Mouse (Mus musculus) cortical plate, adult 2 months (tissue): ENCODE measurements around the gene Trib2. TPM values are rescaled to one million over a fixed set of nuclear protein-coding genes. Genes with fewer than 3 reads are reported as not detected.

Experiments used
- H3K27ac ChIP-seq: fragments of 200-500 bp; 2 replicates; pipeline ENCODE4 v1.5.1; 2012; ENCODE audit warnings: low read length, control low read depth, inconsistent platforms; ENCODE audit not compliant: insufficient read depth
- H3K4me1 ChIP-seq: fragments of 200-500 bp; 2 replicates; pipeline ENCODE4 v1.6.1; 2011; ENCODE audit warnings: low read length; ENCODE audit not compliant: control insufficient read depth, insufficient read depth
- H3K4me3 ChIP-seq: fragments of 200-500 bp; 2 replicates; pipeline ENCODE4 v1.5.1; 2011; ENCODE audit warnings: mild to moderate bottlenecking, low read length, control low read depth; ENCODE audit not compliant: insufficient read depth
- CTCF ChIP-seq: fragments of 200-500 bp; IDR thresholded peaks from 2 replicates; pipeline ENCODE4 v1.5.1; 2011; ENCODE audit warnings: mild to moderate bottlenecking, control low read depth, low read length; ENCODE audit not compliant: insufficient read depth; ENCODE audit errors: extremely low read depth
- POLR2A ChIP-seq: fragments of 200-500 bp; IDR thresholded peaks from 2 replicates; pipeline ENCODE4 v1.6.1; 2011; ENCODE audit warnings: mild to moderate bottlenecking, low read length, control low read depth; ENCODE audit not compliant: insufficient read depth; ENCODE audit errors: extremely low read depth
- polyA plus RNA-seq: library from polyadenylated mRNA; depleted of rRNA; stranded (reverse); fragments of >200 nt; gene quantifications from 2 replicates; pipeline ENCODE4 v1.2.3, GENCODE M21; 2012

Gene Trib2
- polyA plus RNA-seq, 1 experiment: 27.4 TPM

DNA sequence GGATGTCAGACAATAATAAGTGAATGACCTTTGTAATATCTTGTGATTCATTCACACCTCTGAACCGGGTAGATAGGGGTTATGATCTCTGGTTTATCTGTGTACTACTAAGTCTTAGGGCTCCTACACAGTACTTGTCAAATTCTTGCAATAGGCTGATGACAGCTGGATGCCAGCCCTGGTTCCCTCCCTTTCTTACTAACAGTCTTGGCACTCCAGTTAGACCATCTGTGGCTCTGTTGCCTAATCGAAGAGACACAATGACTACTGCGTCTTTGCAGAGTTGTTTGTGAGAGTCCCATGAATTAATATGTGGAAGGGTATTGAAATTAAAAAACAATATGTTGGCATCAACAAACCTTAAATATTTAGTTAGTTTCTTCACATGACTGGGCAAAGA, 48.2 kb downstream of the Trib2 start:
- Histone ChIP-seq H3K4me3 (no peak overlapping the region), H3K27ac (no peak overlapping the region), H3K4me1 (no peaks in the 10 kb centered on the region; the same call in 1 of the 2 replicates)
- TF ChIP-seq CTCF (no peak), POLR2A (no peak)

DNA sequence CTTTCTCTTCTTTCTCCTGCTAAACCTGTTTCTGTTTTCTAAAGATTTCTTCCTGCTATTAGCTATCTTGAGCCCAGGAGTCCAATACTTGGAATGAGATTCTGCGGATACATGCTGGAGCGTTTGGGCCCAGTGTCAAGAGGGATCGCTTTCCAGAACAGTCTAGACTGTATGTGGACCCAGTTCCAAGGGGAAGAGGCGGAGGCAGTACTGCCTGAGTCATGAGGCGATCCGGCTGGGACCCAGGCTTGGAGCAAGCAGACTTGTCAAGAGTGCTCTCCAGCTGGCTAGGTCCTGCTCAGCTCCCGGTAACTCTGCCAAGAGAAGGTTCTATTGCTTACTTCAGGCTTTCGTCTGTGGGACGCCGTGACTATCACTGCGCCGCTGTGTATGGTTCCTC, 50.7 kb downstream of the Trib2 start:
- TF ChIP-seq CTCF: no peak
- no peak for TF ChIP-seq POLR2A
- no peak overlapping the region for H3K4me3 ChIP-seq

DNA sequence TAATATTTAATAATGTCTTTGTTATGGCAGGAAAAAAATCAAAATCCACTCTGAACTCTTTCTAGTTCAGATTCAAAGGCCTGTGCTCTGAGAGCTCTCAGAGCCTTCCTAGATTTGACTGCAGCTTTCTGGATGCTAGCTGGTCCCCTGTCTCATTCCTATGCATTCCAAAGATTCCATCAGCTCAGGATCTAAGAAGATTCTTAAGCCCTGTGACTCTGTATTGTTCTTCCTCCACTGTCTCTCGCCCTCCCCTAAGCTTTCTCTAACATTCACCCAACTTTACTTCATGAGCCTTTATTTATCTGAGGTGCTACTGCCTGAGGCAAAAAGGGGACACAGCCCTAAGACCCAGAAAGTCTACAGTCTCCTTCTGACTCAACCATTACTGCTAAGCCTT, 51.5 kb downstream of the Trib2 start:
- TF ChIP-seq POLR2A (no peak), CTCF (no peak)

More for the DNA sequence above, 50.7 kb downstream of the Trib2 start:
- peaks cover 3% of the 10 kb centered on the region; the same call in 1 of the 2 replicates for H3K4me1 ChIP-seq
- H3K27ac ChIP-seq: no peak overlapping the region

DNA sequence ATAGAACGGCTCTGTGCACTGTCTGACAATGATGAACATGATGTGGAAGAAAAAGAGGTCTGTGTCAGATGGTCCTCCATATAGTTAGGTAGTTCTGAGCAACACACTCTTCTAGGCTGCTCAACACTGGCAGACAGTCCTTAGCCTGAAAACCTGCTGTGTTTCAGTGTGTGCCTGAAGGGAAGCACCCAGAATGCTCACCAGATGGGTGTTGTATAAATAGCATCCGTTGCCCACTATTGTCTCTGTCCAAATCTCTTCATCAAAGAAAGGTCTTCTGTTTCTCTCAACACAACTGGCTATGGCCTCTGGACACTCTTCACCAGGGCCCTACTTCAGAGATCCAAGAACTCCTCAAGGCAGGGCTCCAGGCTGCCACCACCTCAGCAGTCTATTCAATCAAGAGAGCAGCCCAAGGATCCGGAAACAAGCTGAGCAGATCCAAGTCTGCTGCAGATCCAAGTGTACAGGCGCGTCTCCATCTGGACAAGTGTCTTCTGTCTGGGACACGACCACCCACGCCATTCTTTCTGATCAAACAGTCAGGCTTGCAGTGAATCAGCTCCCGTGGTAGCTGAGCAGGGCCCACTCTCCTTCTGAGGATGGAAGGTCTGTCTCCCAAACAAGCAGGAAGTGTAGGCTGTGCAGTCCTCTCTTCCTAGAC, 55.1 kb downstream of the Trib2 start:
- no peak for TF ChIP-seq CTCF
- no peak for TF ChIP-seq POLR2A
- H3K4me1 ChIP-seq: peaks cover 5% of the 10 kb centered on the region; the same call in 1 of the 2 replicates
- H3K27ac ChIP-seq: 0 out of 2 replicates have a peak overlapping the region, but pooled peaks have one; percentile 22
- H3K4me3 ChIP-seq: no peak overlapping the region

More for the DNA sequence above, 51.5 kb downstream of the Trib2 start:
- no peak overlapping the region for H3K4me3 ChIP-seq
- H3K4me1 ChIP-seq: peaks cover 5% of the 10 kb centered on the region; the same call in 1 of the 2 replicates
- H3K27ac ChIP-seq: no peak overlapping the region

DNA sequence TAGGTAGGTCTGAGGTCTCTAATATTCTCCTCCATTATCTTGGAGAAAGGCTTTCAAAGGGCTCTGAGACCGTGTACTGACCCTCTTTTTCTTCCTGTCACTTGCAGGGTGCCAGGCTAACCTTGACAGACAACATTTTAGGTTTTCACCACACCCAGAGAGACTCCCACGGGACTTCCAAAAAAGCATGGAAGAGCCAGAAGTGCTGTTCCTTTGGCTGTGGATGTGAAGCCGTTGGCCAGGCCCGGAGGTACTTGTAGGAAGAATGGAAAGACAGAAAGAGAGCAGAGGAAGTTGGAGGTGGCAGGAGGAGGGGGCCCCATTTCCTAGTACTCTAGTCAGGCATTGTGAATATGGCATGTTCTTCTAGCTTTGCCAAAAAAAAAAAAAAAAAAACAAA, 56.0 kb downstream of the Trib2 start:
- Histone ChIP-seq H3K4me1 (peaks cover 5% of the 10 kb centered on the region; the same call in 1 of the 2 replicates), H3K4me3 (no peak overlapping the region), H3K27ac (peak overlapping the region; percentile 37; the same call in 1 of the 2 replicates)
- no peak for TF ChIP-seq CTCF
- no peak for TF ChIP-seq POLR2A

DNA sequence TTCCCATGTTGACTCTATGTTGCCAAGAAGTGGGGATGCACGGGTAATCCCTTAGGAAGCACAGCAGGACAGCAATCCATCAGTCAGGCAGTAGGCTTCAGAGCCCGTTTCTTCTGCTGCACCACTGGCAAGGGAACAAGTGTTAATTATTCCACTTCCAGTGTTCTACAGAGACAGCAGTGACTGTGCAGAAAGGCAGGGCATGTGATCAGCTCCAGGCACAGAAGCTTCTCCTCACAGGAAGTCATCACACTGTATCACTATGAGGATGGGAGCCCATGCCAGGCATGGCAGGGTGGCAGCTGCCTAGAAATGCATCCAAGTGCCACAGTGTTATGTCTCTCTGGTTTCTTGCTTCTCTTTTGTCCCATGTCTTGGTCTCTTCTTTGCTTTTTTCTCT, 57.9 kb downstream of the Trib2 start:
- TF ChIP-seq CTCF (no peak), POLR2A (no peak)
- Histone ChIP-seq H3K4me3 (no peak overlapping the region), H3K4me1 (peaks cover 5% of the 10 kb centered on the region; the same call in 1 of the 2 replicates), H3K27ac (no peak overlapping the region)

DNA sequence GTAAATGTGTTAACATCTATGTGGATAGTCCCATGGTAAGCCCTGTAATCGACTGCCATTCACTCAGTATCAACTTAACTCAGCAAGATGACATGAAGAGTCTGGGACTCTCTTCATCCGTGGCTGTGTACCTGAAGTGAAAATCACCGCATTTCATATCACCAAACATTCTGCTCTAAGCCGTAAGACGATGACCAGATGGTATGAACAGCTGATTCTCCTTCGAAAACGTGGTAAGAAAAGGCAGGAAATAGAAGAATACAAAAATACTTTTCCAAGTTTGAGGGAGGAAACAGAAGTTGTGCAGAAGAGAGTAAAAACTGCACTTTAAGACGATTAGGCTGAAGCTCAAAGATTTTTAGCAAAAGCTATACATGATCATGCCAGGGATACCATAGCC, 59.4 kb downstream of the Trib2 start:
- TF ChIP-seq CTCF (no peak), POLR2A (no peak)
- Histone ChIP-seq H3K4me1 (peaks cover 5% of the 10 kb centered on the region; the same call in 1 of the 2 replicates), H3K4me3 (no peak overlapping the region), H3K27ac (no peak overlapping the region)

DNA sequence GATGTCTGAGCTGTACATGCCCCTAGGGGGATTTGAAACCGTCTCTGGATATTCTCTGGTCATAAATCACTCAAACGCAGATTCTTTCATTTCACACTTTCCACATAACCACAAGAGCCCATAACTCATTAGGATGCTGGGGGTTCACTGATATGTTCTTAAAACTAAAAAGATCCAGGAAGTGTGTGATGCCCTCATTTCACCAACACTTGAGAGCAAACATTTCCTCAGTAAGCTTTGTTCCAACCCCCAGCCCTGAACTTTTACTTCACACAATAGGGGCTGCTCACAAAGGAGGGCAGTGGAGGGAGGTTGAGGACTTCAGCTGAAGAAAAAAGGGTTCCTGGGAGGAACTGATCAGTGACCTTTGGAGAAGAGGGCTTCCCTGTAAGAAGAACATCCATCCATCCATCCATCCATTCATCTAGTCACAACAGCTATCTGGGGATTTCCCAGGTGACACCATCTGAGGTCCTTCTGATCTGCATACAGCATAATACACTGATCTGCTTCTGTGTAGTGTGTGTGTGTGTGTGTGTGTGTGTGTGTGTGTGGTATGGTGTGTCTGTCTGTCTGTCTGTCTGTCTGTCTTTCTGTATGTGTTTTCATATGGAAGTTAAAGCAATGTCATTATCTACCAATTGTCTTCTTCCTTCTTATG, 61.6 kb downstream of the Trib2 start:
- TF ChIP-seq POLR2A (no peak), CTCF (no peak)
- Histone ChIP-seq H3K27ac (no peak overlapping the region), H3K4me3 (no peak overlapping the region), H3K4me1 (no peaks in the 10 kb centered on the region)

DNA sequence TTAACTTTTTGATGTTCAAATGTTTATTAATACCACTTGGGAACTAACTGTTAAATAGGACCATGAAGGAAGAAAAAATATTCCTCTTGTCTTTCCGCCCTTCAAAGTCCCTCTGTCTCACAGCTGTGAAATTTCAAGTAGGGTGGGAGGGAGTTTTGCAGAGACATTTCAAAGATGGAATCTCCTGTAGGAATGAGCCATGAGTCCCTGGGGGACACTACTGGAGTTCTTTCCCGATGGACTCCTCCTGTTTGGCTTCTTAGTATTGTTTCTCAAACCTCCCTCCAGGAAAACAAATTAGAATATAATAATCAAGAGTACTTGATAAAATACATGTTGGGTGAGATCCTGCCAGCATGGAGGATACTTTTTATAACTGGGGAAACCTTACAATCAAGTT, 62.1 kb downstream of the Trib2 start:
- TF ChIP-seq POLR2A (no peak), CTCF (no peak)
- no peak overlapping the region for H3K27ac ChIP-seq
- no peak overlapping the region for H3K4me3 ChIP-seq
- no peaks in the 10 kb centered on the region for H3K4me1 ChIP-seq

DNA sequence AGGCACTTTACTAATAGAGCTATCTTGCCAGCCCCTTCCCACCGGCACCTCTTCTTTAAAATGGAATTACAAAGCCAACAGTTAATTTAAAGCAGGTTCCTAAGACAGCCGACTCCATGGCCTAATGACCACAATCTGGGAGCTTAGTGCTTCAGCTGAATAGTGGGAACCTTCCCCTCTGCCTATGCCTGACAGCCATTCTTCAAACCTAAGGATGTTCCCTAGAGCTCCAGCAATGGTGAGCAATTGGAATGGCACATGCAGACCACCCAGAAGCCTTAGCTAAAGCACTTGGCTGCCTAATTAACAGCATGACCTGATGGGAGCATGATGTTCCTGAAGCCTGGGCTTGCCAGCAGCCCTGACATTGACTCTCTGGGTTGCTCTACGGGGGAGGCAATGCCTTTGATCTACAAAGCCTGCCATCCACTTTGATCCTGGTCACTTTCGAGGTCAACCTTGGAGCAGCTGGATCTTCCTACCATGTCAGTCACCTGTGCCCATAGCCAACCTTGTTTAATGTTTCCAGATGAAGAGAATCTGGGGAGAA, 67.0 kb downstream of the Trib2 start:
- Histone ChIP-seq H3K27ac (no peak overlapping the region), H3K4me1 (no peaks in the 10 kb centered on the region), H3K4me3 (no peak overlapping the region)
- no peak for TF ChIP-seq POLR2A
- TF ChIP-seq CTCF: no peak
